Mouse (Mus musculus) heart, adult 2 months (tissue): Measurements from ENCODE around the gene Nucb1.

Source experiments
- CTCF ChIP-seq: fragments of 200-600 bp; IDR thresholded peaks from 2 replicates; pipeline ENCODE4 v1.8.1; 2022; ENCODE audit warnings: antibody characterized with exemption, mild to moderate bottlenecking, moderate library complexity
- EP300 ChIP-seq: fragments of 200-500 bp; IDR thresholded peaks from 2 replicates; pipeline ENCODE4 v1.6.1; 2011; ENCODE audit warnings: low read depth, low read length, control low read depth; ENCODE audit not compliant: insufficient read depth
- POLR2A ChIP-seq: fragments of 200-500 bp; IDR thresholded peaks from 2 replicates; pipeline ENCODE4 v1.6.1; 2011; ENCODE audit warnings: mild to moderate bottlenecking, low read depth, low read length, control low read depth; ENCODE audit not compliant: insufficient read depth

DNA sequence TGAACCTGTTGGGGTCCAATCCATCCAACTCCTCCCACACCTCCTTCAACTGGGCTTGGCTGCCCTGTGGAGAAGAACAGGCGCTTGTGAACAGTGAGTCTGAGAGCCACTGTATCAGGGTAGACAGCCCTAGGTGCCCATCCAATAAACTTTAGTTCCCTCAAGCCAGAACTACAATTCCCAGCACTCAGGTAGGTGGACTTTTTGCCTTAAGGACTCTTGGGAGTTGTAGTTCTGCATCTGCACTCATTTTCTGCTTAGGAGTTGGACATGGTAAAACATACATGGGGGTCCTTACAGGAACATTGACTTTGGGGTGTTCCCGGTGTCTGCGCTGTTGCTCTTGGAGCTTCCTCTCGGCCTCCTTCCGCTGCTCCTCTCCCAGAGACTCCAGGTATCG, 11.8 kb downstream of the Nucb1 start:
- TF ChIP-seq POLR2A, result no peak
- TF ChIP-seq CTCF, result no peak
- TF ChIP-seq EP300, result no peak
